Mouse (Mus musculus): ENCODE data around the gene Ppil3. TPM values are rescaled to one million over a fixed set of nuclear protein-coding genes. Genes with fewer than 3 reads are reported as not detected.

Gene Ppil3
- 19.0 to 25.7 TPM (median 24.2 TPM) in 4 replicates for total RNA-seq (2023)

DNA sequence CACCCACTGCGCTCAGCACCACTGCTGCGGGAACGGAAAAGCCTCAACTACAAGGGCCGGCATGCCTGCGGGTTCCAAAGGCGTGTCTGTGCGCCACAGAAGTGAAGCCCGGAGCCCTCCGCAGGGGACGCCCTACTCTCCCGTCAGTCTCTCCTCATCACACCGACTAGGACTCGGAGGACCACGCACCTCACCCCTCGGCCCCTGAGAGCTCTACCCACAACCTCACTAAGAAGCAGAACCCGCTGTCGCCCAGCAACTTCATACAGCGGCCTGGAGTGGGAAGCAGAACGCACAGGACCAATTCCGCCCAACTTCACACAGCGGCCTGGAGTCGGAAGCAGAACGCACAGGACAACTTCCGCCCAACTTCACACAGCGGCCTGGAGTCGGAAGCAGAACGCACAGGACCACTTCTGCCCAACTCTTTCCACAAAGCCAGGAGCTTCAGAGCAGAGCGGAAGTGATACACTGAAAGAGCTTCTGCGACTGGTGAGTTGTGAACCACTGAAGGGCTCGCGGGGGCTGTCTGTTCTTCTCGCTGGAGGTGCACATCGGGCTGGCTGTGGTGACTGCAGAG, at the start of gene Ppil3, which contains the start of gene Nif3l1:
Ppil3 (minus strand) TSS at position 344 of the 580 bp plus-strand sequence.
Nif3l1 (plus strand) TSS at position 9 of the 580 bp plus-strand sequence.

DNA sequence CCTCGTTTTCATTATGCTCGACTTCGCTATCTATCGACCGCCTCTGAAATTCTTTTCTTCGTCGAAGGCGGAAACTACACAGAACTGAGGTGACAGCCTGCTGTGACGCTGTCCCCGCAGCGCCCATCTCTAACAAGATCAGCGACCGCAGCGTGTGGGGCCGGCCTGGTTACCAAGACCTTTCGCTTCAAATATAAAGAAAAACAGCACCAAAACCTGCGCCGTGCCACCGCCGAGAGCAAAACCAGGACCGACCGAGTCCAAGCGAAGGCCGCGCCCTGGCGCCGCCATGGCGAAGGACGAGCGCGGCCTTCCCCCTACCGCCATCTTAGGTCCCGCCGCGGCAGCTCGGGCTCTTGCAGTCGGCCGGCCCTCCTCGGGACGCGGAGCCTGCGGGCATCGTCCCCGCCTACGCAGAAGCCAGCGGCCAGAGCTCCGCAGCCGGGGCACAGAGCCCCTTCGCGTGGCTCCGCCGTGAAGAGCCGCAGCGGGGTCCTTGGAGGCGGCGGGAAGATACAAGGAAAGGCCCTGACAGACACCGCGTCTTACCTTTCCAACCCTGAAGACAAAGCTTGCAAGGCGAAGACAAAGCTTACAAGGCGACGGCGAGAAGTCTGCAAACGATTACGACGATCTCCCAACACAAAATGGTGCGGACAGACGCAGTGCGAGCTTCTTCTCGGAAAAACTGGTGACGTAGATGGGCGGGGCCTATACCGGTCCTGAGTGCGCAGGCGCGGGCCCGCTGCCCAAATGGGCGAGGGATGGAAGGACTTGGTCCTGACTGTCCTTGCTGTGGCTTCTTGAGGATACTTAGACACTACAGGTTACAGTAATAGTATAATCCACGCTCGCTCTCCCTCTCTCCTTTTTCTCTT, 21.7 kb downstream of the Ppil3 start, which contains the start of gene Clk1:
Clk1 (minus strand) TSS at position 696 of the 878 bp plus-strand sequence.

DNA sequence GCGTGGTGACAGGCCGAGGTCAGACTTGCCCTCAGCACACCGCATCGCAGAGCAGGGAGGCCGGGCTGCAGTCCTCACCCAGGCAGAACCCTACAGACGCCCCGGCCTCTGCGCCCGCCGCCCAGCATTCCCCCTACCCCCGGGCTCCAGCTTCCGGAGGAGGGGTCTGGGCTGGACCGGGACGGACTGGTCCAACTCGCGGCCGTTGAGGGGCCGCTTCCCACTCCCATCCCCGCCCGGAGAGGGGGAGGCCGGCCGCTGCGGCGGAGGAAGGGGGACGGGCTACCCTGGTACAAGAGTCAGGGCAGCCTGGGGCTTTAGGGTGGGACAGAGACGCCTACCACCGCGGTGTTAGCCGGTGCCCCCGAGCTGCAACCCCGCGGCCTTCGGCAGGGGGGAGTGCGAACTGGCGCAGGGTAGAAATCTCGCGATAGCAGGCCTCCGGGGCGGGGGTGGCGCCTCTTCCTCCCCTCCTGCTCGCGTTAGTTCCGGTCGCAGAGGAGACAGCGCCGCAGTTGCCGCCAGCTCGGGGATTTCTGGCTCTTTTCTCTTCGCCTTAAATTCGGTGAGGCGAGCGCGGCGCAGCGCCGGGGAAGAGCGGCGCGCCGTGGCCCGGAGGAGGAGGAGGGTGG, 52.5 kb downstream of the Ppil3 start, which contains the start of gene Bzw1:
Bzw1 (plus strand) TSS at position 247 of the 632 bp plus-strand sequence.

Other genes starting within 250 kb of the Ppil3 start
- gene Aox4, start 235.1 kb downstream of the Ppil3 start, total RNA-seq (2023) = 0.91 to 1.1 TPM (median 1.0 TPM) in 4 replicates
- gene Aox2, start 167.2 kb downstream of the Ppil3 start, total RNA-seq (2023) = not detected in 4 replicates
- gene Bzw1, start 52.6 kb downstream of the Ppil3 start, total RNA-seq (2023) = 156 to 176 TPM (median 167 TPM) in 4 replicates
- 1,519 to 1,569 TPM (median 1,542 TPM) in 4 replicates for gene Clk1, start 21.4 kb downstream of the Ppil3 start, total RNA-seq (2023)
- 11.7 to 16.4 TPM (median 14.6 TPM) in 4 replicates for gene Nif3l1, start 335 bp downstream of the Ppil3 start, total RNA-seq (2023)
- gene Orc2, start 59.6 kb upstream of the Ppil3 start, total RNA-seq (2023) = 20.2 to 27.8 TPM (median 23.0 TPM) in 4 replicates
- gene Fam126b, start 140.8 kb upstream of the Ppil3 start, total RNA-seq (2023) = 14.0 to 22.4 TPM (median 16.0 TPM) in 4 replicates
- gene Ndufb3, start 140.9 kb upstream of the Ppil3 start, total RNA-seq (2023) = 29.2 to 33.0 TPM (median 30.7 TPM) in 4 replicates